Mouse (Mus musculus) testis, postnatal 14 days (tissue): ENCODE data around the gene Epo.

Experiments used
- DNase-seq: peaks from one replicate; pipeline ENCODE4 v3.0.0; 2021; ENCODE audit warnings: low spot score

Epo gene

DNA sequence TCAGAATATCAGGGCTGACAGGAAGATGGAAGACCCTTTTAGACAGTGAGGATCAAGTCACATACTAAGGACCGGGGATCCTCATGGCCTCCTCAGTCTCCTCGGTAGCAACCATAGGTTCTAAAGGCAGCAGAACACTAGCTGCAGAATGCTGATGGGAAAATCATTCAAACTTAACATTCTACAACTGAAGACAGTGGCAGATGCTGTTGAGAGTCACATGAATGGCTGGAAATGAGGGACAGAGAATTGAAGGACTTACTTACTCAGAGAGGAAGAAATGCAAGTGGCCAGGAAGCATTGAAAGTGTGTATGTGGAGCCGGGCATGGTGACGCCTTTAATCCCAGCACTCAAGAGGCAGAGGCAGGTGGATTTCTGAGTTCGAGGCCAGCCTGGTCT lies 56.1 kb downstream of the Epo start, which contains the start of gene Zan:
Gene Zan, minus strand, starts transcription at position 101 of the 400 bp plus-strand sequence.
- no peak for DNase-seq

DNA sequence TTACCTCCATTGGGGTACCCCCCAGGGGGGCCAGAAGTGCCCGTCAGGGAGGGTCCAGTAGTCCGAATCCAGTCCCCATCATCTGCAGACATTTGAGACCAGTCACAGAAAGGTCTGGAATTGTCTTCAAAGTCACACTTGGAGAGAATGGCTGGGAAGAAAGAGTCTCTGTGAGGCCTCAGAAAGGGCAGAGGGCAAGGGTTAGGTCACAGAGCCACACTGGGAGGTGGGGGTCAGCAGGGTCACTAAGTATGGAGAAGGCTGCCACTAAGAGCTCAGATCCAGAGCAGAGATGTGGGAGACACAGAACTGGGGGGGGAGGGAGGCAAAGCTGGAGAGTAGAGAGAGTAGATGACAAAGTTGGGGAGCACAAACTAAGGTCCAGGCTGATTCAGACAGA lies 58.7 kb downstream of the Epo start:
- no peak for DNase-seq

DNA sequence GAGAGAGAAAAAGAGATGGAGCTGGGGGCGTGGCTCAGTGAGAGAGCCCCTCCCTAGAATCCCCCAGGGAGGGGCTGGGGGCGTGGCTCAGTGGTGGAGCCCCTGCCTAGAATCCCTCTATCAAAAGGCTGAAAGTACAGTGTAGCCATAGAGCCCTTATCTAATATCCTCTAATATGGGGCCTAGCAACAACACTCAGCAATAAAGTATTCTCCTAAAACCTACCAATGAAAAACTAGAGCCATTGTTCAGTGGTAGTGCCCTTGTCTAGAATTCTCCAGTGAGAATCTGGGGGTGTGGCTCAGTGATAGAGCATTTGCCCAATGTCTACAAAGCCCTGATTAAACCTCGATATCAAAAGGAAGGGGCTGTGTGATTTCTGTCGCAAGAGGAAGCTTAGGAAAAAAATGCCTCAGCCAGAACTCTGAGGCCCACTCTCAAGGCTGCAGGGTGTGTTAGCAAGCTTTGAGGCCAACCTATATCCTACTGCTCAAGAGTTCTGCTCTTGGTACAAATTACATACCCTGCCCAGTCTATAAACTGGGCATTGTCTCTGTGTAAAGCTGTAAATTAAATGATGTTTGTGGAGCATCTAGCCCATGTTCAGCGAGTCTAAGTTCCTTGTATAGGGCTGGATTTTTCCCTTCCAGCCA lies 60.7 kb downstream of the Epo start:
- no peak for DNase-seq

DNA sequence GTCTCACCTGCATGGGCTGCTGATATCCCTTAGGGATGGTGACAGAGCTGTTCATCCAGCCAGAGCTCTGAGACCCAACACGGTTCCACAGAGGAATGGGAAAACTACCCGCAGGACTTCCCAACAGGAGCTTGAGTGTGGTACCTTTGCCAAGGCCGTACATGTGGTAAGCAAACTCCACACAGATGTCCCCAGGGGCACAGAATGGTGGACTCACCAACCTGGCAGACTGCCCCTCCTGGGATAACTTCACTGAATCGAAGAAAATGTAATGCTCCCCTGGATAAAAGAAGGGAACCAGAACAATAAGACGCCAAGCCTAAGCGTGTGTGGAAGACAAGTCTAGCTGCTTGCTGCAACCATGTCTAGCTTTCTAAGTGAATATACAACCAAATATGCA lies 66.1 kb downstream of the Epo start:
- DNase-seq = no peak

DNA sequence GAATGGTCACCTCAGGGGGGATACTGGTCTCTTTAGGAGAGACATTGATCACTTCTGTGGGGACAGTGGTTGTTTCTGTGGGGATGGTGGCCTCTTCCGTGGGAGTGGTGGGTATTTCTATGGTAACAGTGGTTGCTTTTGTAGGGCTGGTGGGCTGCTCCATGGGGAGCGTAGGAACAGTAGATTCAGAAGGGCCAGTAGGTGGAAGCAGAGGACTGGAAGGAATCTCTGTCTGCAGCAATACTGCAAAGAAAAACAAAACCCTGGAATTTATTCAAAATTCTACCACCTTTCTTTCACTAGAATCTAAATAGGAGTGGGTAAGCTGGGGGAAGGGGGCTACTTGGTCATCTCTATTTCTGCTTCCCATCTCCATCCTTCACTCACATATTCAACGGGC lies 68.0 kb downstream of the Epo start:
- no peak for DNase-seq

DNA sequence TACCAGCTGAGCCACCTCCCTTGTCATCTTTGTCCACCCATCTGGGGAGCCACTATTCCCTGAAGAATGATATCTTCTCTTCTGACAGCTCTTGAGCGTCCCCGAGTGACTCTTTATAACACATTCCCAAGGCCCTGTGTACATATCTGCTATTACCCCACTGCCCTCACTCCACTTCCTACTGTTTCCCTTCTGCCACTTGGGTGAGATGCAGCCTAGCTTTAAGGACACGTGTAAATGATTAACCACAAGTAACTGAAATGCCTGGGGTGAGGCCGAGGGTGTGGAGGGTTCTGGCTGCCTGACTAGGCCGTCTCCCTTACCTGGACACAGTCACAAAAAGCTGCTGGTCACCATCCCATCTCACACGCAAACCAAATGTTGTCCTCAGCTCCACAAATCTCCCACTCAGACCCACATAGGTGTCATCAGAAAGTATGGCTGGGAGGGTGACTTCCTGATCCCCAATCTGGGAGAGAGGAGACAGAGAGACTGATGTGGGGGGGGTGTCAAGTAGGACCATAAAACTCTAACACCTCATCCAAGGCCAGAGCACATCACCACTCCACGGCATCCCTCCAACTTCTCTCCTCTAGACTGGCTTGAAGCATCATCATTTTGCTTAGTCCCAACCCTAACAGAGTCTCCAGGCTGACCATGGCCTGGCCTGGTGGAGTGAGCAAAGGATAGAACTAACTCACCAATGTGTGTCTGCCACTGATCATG lies 77.0 kb downstream of the Epo start:
- DNase-seq = no peak

DNA sequence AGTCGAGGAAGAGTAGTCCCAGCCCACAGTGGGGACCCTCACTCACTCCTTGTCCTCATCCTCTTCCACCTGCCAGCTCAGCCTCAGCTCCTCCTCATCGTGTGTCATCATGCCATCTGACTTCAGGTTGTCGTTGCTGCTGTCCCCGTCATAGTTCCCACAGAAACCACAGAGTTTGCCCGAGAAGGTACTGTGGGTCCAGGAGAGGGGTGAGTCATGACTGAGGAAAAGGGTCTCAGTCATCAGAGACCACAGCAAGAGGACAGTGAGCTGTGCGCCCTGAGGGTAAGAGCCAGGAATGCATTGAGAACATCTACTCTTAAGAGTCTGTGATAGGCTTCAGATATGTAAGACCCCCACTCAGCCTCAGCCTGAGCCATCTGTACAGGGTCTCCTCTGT lies 77.8 kb downstream of the Epo start:
- DNase-seq = no peak

DNA sequence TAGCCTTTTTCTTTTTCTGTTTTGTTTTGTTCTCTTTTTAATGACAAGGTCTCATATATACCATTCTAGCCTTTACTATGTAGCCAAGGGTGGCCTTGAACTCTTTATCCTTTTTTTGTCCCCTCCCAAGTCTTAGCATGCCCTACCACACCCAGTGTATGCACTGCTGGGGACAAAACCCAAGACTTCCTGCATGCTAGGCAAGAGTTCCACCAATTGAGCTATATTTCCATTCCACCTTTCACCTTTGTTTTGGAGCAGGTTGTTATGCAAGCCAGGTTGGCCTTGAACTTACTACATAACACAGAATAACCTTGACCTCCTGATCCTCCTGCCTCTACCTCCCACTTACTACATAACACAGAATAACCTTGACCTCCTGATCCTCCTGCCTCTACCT lies 87.5 kb downstream of the Epo start:
- DNase-seq = no peak

DNA sequence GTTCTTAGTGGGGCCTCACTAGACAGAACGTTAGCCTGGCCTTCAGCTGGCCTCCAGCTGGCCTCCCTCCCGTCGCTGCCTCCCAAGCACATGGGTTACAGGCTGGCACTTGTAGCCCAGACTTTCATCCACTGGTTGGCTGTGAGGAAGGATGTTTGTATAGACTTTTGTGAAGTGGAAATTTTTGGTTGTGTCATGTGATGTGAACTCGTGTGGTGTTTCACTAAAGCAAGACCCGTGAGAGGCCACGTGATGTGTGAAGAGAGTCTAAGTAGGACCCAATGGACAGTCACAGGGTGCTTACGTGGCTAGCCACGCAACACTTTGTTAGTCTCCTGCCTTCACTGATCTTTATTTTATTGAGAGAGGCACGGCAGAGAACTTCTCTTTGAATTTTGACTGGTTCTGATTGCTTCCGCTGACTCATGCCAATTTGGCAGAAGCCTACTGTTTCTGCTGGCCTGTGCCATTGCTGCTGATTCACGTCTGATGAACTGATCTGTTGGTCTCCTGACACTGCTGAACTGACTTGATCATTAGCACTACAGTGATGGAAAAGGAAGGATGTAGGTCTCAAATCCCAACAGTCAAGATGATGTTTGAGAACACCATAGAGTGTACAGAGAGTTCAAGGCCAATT lies 92.7 kb downstream of the Epo start:
- DNase-seq = no peak

DNA sequence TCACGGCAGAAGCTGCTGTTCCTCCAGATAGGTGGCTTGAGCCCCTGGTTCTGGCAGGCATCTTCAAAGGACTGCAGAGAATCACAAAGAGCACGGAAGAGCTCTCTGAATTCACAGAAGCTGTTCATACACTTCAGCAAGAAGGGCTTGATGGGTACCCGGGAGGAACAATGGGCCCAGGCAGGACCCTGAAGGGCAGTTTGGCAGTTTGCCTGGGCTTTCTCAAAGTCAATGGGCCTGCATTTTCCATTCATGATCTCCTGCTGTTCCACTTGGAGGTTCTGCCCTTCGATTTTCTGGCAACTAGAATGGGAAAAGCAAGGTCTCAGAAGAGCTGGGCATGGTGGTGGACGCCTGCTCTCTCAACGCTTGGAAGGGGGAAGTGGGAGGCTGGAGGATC lies 99.2 kb downstream of the Epo start:
- DNase-seq = no peak
